Mouse (Mus musculus) heart, postnatal 10 days (tissue): ENCODE results near the gene Mageb1. TPM values are rescaled to one million over a fixed set of nuclear protein-coding genes. Genes with fewer than 3 reads are reported as not detected.
"Not testable (repeated sequence)": the region's sequence is repeated elsewhere in the genome, so short reads cannot be mapped to it uniquely, and the experiment has no call there.

Experiments used
- DNase-seq, 2 experiments: peaks; one replicate each; pipeline ENCODE4 v3.0.0; 2021
- intact Hi-C: fragments of 180-260 bp; cut with DNase I; formaldehyde crosslinking; loops from one replicate; pipeline ENCODE4 v1.15.1; 2025
- total RNA-seq, 2 experiments: library from RNA; stranded (reverse); gene quantifications; 2 replicates each; pipeline ENCODE4 v1.2.3; 2021

The Mageb1 gene
- total RNA-seq = not detected

- intact Hi-C loops, DNase-seq: not testable (repeated sequence)
These were observed at the start of gene Mageb1 for GRCm38 (mm10) chrX:92016233-92016632. Gene Mageb1 (minus strand): TSS chrX:92016333.

Other genes with a start within 250 kb of the Mageb1 start
- gene Mageb5, start 233.3 kb downstream of the Mageb1 start, total RNA-seq = not detected